Mouse (Mus musculus) cerebellum, adult 2 months (tissue): ENCODE measurements around the gene Shh. TPM values are rescaled to one million over a fixed set of nuclear protein-coding genes. Genes with fewer than 3 reads are reported as not detected.

ENCODE experiments used
- DNase-seq, 2 experiments: peaks; one replicate each; pipeline ENCODE4 v3.0.0; 2021
- H3K27ac ChIP-seq: fragments of 200-500 bp; 2 replicates; pipeline ENCODE4 v1.5.1; 2012; ENCODE audit warnings: low read length, control low read depth, inconsistent platforms; ENCODE audit not compliant: insufficient read depth
- H3K27me3 ChIP-seq: fragments of 200-500 bp; 2 replicates; pipeline ENCODE4 v1.6.1; 2012; ENCODE audit warnings: inconsistent platforms, mild to moderate bottlenecking, low read length, moderate library complexity; ENCODE audit not compliant: control insufficient read depth, insufficient read depth
- H3K4me1 ChIP-seq: fragments of 200-500 bp; 2 replicates; pipeline ENCODE4 v1.6.1; 2011; ENCODE audit warnings: low read length; ENCODE audit not compliant: control insufficient read depth, insufficient read depth
- H3K4me3 ChIP-seq: fragments of 200-500 bp; replicated peaks from 2 replicates; pipeline ENCODE3; 2011; ENCODE audit warnings: mild to moderate bottlenecking, low read depth, low read length, control low read depth; ENCODE audit not compliant: insufficient read depth
- CTCF ChIP-seq: fragments of 200-500 bp; IDR thresholded peaks from 2 replicates; pipeline ENCODE4 v1.5.1; 2011; ENCODE audit warnings: low read depth, mild to moderate bottlenecking, control low read depth, low read length, moderate library complexity, borderline replicate concordance; ENCODE audit not compliant: insufficient read depth
- POLR2A ChIP-seq: fragments of 200-500 bp; IDR thresholded peaks from 2 replicates; pipeline ENCODE4 v1.6.1; 2011; ENCODE audit warnings: low read length, control low read depth, borderline replicate concordance; ENCODE audit not compliant: insufficient read depth
- WGBS: fragments of 180-500 bp; shearing (Covaris S2); methylation state at CpG from one replicate; pipeline ENCODE4 v1.1.7; 2018; 5-methylcytosine and 5-hydroxymethylcytosine counted together
- polyA plus RNA-seq: library from polyadenylated mRNA; depleted of rRNA; stranded (reverse); fragments of >200 nt; gene quantifications from 2 replicates; pipeline ENCODE4 v1.2.3, GENCODE M21; 2012; rRNA removed

Shh gene
- polyA plus RNA-seq: 5.1 TPM in 2 replicates

- Histone ChIP-seq H3K4me1 (no peaks in the 10 kb centered on the region), H3K4me3 (no peak within 1 kb of the TSS), H3K27ac (no peak within 1 kb of the TSS), H3K27me3 (peaks cover 2% of the 10 kb centered on the region; the same call in 1 of the 2 replicates)
- DNase-seq: no peak
- WGBS: 1% methylated on average over 31 of the region's 31 CpGs
- no peak for TF ChIP-seq CTCF
- no peak for TF ChIP-seq POLR2A
Observed at GRCm38 (mm10) chr5:28466760-28467306, at the start of gene Shh. Shh (minus strand) TSS chr5:28467256.

- H3K27ac ChIP-seq: no peak overlapping the region
- H3K27me3 ChIP-seq: no peaks in the 10 kb centered on the region
- no peak overlapping the region for H3K4me3 ChIP-seq
- peaks cover 4% of the 10 kb centered on the region; the same call in 1 of the 2 replicates for H3K4me1 ChIP-seq
- TF ChIP-seq POLR2A (no peak), CTCF (no peak)
- WGBS: 79% methylated on average over 4 of the region's 4 CpGs
- DNase-seq: no peak
Observed at GRCm38 (mm10) chr5:28500792-28501439, 33.9 kb upstream of the Shh start.

GRCm38 (mm10) chr5:28498846-28499245, 31.8 kb upstream of the Shh start:
- no peak overlapping the region for H3K4me3 ChIP-seq
- H3K27ac ChIP-seq: no peak overlapping the region
- H3K4me1 ChIP-seq: peaks cover 4% of the 10 kb centered on the region; the same call in 1 of the 2 replicates
- TF ChIP-seq POLR2A (no peak), CTCF (no peak)
- WGBS: 92% methylated on average over 4 of the region's 4 CpGs
- no peak for DNase-seq
- no peaks in the 10 kb centered on the region for H3K27me3 ChIP-seq

- TF ChIP-seq CTCF (no peak), POLR2A (no peak)
- Histone ChIP-seq H3K27ac (no peak overlapping the region), H3K4me1 (no peaks in the 10 kb centered on the region), H3K27me3 (no peaks in the 10 kb centered on the region), H3K4me3 (no peak overlapping the region)
- DNase-seq: no peak
- WGBS: 94% methylated on average over 3 of the region's 3 CpGs
Observed at GRCm38 (mm10) chr5:28495712-28496650, 28.9 kb upstream of the Shh start.

GRCm38 (mm10) chr5:28493550-28493949, 26.5 kb upstream of the Shh start:
- no peak overlapping the region for H3K4me3 ChIP-seq
- DNase-seq: no peak
- WGBS: 65% methylated on average over 3 of the region's 3 CpGs
- no peak overlapping the region for H3K27ac ChIP-seq
- no peak for TF ChIP-seq CTCF
- no peak for TF ChIP-seq POLR2A
- H3K27me3 ChIP-seq: no peaks in the 10 kb centered on the region
- H3K4me1 ChIP-seq: no peaks in the 10 kb centered on the region

- Histone ChIP-seq H3K27me3 (no peaks in the 10 kb centered on the region), H3K4me1 (no peaks in the 10 kb centered on the region), H3K27ac (no peak overlapping the region), H3K4me3 (no peak overlapping the region)
- 64% methylated on average over 3 of the region's 3 CpGs for WGBS
- no peak for DNase-seq
- TF ChIP-seq CTCF (no peak), POLR2A (no peak)
Observed at GRCm38 (mm10) chr5:28482991-28483390, 15.9 kb upstream of the Shh start.

GRCm38 (mm10) chr5:28481730-28482129, 14.7 kb upstream of the Shh start:
- Histone ChIP-seq H3K27me3 (no peaks in the 10 kb centered on the region), H3K27ac (no peak overlapping the region), H3K4me1 (no peaks in the 10 kb centered on the region), H3K4me3 (no peak overlapping the region)
- no peak for DNase-seq
- 60% methylated on average over 2 of the region's 2 CpGs for WGBS
- TF ChIP-seq CTCF (no peak), POLR2A (no peak)
